Comparison of ENCODE assay signal across 8 mouse cellular contexts in genomic region chr2:91202972-91203656, GRCm38 (mm10). TPM values are rescaled to one million over a fixed set of nuclear protein-coding genes. Genes with fewer than 3 reads are reported as not detected.
DNase-seq lines count a peak whose midpoint lies in the region; ATAC-seq and TF ChIP-seq lines count a peak whose summit lies in the region.

No protein-coding gene starts in this region.

- peaks cover 2% of the 10 kb centered on the region for H3K36me3 ChIP-seq in testis, adult 2 months (ENCODE audit: control insufficient read depth, insufficient read depth, low read length)
- H3K36me3 ChIP-seq in limb, embryonic 15.5 days = peaks cover 30% of the 10 kb centered on the region

- peak overlapping the region; percentile 76 for H3K9ac ChIP-seq in limb, embryonic 15.5 days

- no peak; the same call in 1 of the 2 replicates for ATAC-seq in limb, embryonic 15.5 days (ENCODE audit: insufficient number of reproducible peaks, low FRiP score, low TSS enrichment, low read depth)

- no peak for TF ChIP-seq CTCF in testis, adult 2 months (IDR thresholded peaks at IDR 0.05; ENCODE audit: control insufficient read depth, insufficient read depth, insufficient replicate concordance, low read depth, low read length)

- peak overlapping the region; percentile 97 for H3K4me3 ChIP-seq in testis, adult 2 months (ENCODE audit: control insufficient read depth, low read depth, low read length)
- H3K4me3 ChIP-seq in limb, embryonic 15.5 days = peak overlapping the region; percentile 75

- no peak for TF ChIP-seq POLR2A in testis, adult 2 months (IDR thresholded peaks at IDR 0.05; ENCODE audit: control insufficient read depth, low read depth, low read length)

- H3K4me1 ChIP-seq in testis, adult 2 months (ENCODE audit: control insufficient read depth, insufficient read depth, low read length) = peaks cover 6% of the 10 kb centered on the region
- H3K4me1 ChIP-seq in limb, embryonic 15.5 days = peaks cover 16% of the 10 kb centered on the region

- H3K9me3 ChIP-seq in limb, embryonic 15.5 days = no peaks in the 10 kb centered on the region

- H3K27ac ChIP-seq in testis, adult 2 months (ENCODE audit: control insufficient read depth, insufficient read depth, low read depth, low read length) = peak overlapping the region; percentile 30
- H3K27ac ChIP-seq in limb, embryonic 15.5 days = peak overlapping the region; percentile 91

- peak overlapping the region; percentile 63 for H3K4me2 ChIP-seq in limb, embryonic 15.5 days

- no peaks in the 10 kb centered on the region for H3K27me3 ChIP-seq in testis, adult 2 months (ENCODE audit: control insufficient read depth, insufficient read depth, low read length)
- no peaks in the 10 kb centered on the region for H3K27me3 ChIP-seq in limb, embryonic 15.5 days

- 9% methylated on average over 20 of the region's 20 CpGs for WGBS in limb, embryonic 15.5 days

- peak; percentile 28 for DNase-seq in embryo, embryonic 10.5 days (ENCODE audit: low spot score)
- no peak for DNase-seq in embryo, embryonic 9.5 days (ENCODE audit: extremely low spot score)
- DNase-seq in testis, postnatal 10 days (ENCODE audit: low spot score) = no peak
- DNase-seq in retina, postnatal 1 day = no peak
- no peak for DNase-seq in gastrocnemius, adult 18-20 months (ENCODE audit: low spot score)
- no peak for DNase-seq in cerebellum, adult 9-10 months

RNA-seq across cellular contexts. Expression of gene Acp2, which starts 0.4 kb away (rescaled TPM):
- 11.9 and 12.0 TPM in 2 replicates for polyA plus RNA-seq in testis, adult 2 months (2012; rRNA removed)
- 25.7 and 25.9 TPM in 2 replicates for polyA plus RNA-seq in limb, embryonic 15.5 days (2015; fragmentation: Nextera tagmentation; extraction: Ambion mirVana)
- 10 to 100 TPM; 11.7 to 13.5 TPM for total RNA-seq in gastrocnemius, adult 18-20 months (2021)

RNA-seq across cellular contexts. Expression of gene Nr1h3, which starts 0.5 kb away (rescaled TPM):
- polyA plus RNA-seq in testis, adult 2 months (2012; rRNA removed) = 20.0 and 22.8 TPM in 2 replicates
- 2.2 and 2.4 TPM in 2 replicates for polyA plus RNA-seq in limb, embryonic 15.5 days (2015; fragmentation: Nextera tagmentation; extraction: Ambion mirVana)
- total RNA-seq in gastrocnemius, adult 18-20 months (2021) = 10 to 100 TPM; 22.2 to 24.1 TPM

RNA-seq across cellular contexts. Expression of gene Madd, which starts 19.5 kb away (rescaled TPM):
- polyA plus RNA-seq in testis, adult 2 months (2012; rRNA removed) = 9.0 and 11.4 TPM in 2 replicates
- 10.2 and 12.2 TPM in 2 replicates for polyA plus RNA-seq in limb, embryonic 15.5 days (2015; fragmentation: Nextera tagmentation; extraction: Ambion mirVana)
- 1 to 10 TPM; 3.1 to 3.3 TPM for total RNA-seq in gastrocnemius, adult 18-20 months (2021)

RNA-seq across cellular contexts. Expression of gene Ddb2, which starts 33.7 kb away (rescaled TPM):
- 13.2 and 13.7 TPM in 2 replicates for polyA plus RNA-seq in testis, adult 2 months (2012; rRNA removed)
- 20.0 and 22.1 TPM in 2 replicates for polyA plus RNA-seq in limb, embryonic 15.5 days (2015; fragmentation: Nextera tagmentation; extraction: Ambion mirVana)
- total RNA-seq in gastrocnemius, adult 18-20 months (2021) = 1 to 10 TPM; 2.9 TPM

RNA-seq across cellular contexts. Expression of gene Pacsin3, which starts 52.6 kb away (rescaled TPM):
- polyA plus RNA-seq in testis, adult 2 months (2012; rRNA removed) = 3.9 and 5.7 TPM in 2 replicates
- polyA plus RNA-seq in limb, embryonic 15.5 days (2015; fragmentation: Nextera tagmentation; extraction: Ambion mirVana) = 58.1 and 93.7 TPM in 2 replicates
- 100 to 1,000 TPM; 311 to 416 TPM for total RNA-seq in gastrocnemius, adult 18-20 months (2021)
